Mouse (Mus musculus): Measurements from ENCODE around the gene Ralgps1.

- no peak for TF ChIP-seq CTCF (IDR thresholded peaks at IDR 0.05; ENCODE audit: extremely low read depth, insufficient read depth, insufficient read length, insufficient replicate concordance)
- TF ChIP-seq POLR2A (IDR thresholded peaks at IDR 0.05; ENCODE audit: low read depth, low read length), result no peak
These were observed 193.6 kb downstream of the Ralgps1 start for GRCm38 (mm10) chr2:33177443-33178242.

Data from spleen, adult 2 months (tissue).